Mouse (Mus musculus): ENCODE data around the gene Plch1.

Plch1 gene

DNA sequence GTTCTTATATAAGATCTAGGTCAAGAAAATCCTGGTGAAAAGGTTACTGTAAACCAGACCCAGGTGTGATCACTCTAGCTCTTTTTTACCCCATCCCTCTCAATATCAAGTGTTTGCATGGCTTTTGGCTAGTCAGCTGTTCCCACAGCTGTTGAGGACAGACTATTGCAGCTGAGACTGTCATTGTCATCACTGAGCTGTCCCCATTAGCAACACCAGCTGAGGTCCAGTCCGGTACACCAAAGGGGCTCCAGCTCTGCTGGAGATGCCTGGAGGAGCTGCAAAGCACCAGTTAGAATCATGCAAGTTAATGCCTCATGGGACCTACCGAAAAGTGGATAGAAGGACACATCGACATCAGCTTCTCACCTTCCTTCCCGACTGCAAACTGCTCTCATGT lies 206.5 kb downstream of the Plch1 start:
- no peak for DNase-seq (ENCODE audit: low spot score)

- no peak for DNase-seq (ENCODE audit: low spot score)
Observed at GRCm38 (mm10) chr3:63668779-63669178, 230.5 kb downstream of the Plch1 start.

DNA sequence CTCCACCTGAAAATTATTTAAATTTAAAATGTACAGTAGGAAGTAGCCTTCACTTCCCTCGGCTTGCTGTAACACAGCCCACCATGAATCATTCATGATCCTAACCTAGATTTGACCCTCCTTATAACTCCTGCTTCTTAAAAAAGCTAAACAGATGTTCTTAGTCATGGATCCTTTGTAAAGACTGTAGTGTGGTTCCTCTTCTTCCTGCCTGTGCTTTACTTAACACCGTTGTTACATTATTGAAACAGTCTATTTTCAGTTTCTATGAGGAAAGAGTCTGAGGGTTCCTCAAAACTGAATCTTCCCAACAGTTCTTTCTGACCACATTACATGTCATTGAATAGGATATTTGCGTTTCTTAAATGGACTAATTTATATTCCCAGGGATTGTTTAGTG lies 234.0 kb downstream of the Plch1 start:
- no peak for DNase-seq (ENCODE audit: low spot score)

- no peak for DNase-seq (ENCODE audit: low spot score)
Observed at GRCm38 (mm10) chr3:63664575-63665243, 234.6 kb downstream of the Plch1 start.
